Mouse (Mus musculus): ENCODE measurements around the gene Mrps10. TPM values are rescaled to one million over a fixed set of nuclear protein-coding genes. Genes with fewer than 3 reads are reported as not detected.
"Not testable (repeated sequence)": the region's sequence is repeated elsewhere in the genome, so short reads cannot be mapped to it uniquely, and the experiment has no call there.

Mrps10 gene
- total RNA-seq (2017) = 32.6 to 39.2 TPM (median 36.2 TPM) in 3 replicates

DNA sequence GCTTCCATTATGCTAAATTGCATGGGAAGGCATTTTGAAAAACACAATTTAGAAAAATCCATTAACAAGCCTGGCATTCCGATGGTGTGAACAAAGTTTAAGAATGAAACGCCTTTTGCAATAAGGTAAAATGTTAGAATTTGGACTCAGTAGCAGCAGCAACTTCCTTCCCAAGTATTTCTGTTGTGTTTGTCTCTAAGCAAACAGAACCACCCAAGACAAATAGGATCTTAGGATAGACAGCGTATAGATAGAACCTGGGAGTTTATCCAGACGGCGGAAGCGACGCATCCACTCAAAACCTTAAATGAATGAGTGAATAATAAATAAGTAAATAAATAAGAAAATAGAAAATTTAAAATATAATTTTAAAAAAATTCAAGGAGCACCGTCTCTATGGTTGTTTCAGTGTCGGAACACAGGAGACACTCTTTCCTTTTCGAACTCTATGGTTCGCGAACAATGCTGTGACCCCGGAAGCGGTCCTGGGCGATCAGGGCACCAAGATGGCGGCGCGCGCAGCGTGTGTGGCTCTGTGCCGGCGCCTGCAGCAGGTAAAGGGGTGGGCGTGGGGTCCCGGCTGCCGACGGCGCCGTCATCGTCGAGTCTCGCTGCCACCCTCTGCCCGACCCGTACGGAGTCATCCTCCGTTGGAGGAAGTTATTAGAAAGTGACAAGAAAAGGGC lies at the start of gene Mrps10:
Gene Mrps10, plus strand, starts transcription at position 487 of the 686 bp plus-strand sequence.
- peak; percentile 94 for ATAC-seq (replicated peaks; ENCODE audit: insufficient number of reproducible peaks, low FRiP score, low TSS enrichment, poor library complexity, severe bottlenecking)

DNA sequence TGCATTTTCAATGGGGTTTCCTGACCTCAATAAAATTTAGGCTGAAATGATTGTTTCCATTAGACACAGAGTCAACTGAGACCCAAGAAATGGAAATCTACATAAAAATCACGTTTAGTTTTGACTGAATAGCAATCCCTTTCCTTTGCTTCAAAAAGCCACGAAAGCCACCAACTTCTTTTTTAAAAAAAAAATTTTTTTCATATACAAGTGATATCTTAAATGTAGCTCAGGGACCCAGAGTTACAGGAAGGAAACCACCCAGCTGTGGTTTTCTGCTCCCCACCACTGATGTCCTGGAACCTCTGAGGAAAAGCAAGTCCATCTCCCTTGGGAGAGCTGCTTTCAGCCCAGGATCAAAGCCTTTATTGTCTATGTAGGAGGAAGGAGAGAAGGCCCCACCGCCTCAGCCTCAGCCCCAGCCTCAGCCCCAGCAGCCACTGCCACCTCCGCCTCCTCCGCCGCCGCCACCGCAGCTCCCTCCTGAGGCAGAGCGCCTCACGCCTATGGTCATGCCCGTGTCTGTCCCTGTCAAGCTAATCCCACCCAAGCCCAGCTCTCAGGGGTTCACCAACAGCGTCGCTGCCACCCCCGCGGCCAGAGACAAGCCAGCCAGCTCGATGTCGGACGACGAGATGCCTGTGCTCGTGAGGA lies 49.6 kb upstream of the Mrps10 start:
- ATAC-seq (replicated peaks; ENCODE audit: insufficient number of reproducible peaks, low FRiP score, low TSS enrichment, poor library complexity, severe bottlenecking) = no peak

DNA sequence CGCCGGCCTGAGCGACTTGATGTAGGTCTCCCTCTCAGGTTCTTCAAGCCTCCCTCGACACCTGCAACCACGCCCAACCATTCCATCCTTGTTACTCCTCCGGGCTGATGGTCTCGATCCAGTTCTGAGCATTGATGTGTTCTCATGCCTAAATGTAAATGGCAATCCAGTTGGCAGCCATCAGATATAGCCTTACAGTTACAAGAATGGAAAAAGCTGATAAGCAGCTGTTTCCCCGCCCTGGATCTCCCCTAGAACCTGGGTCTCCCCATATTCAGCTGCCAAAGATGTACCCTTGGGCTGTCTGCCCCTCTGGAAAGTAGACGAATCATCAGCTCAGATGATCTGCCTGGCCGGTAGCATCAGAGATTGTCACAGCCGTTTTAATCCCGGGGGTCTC lies 48.9 kb upstream of the Mrps10 start:
- no peak for ATAC-seq (replicated peaks; ENCODE audit: insufficient number of reproducible peaks, low FRiP score, low TSS enrichment, poor library complexity, severe bottlenecking)

DNA sequence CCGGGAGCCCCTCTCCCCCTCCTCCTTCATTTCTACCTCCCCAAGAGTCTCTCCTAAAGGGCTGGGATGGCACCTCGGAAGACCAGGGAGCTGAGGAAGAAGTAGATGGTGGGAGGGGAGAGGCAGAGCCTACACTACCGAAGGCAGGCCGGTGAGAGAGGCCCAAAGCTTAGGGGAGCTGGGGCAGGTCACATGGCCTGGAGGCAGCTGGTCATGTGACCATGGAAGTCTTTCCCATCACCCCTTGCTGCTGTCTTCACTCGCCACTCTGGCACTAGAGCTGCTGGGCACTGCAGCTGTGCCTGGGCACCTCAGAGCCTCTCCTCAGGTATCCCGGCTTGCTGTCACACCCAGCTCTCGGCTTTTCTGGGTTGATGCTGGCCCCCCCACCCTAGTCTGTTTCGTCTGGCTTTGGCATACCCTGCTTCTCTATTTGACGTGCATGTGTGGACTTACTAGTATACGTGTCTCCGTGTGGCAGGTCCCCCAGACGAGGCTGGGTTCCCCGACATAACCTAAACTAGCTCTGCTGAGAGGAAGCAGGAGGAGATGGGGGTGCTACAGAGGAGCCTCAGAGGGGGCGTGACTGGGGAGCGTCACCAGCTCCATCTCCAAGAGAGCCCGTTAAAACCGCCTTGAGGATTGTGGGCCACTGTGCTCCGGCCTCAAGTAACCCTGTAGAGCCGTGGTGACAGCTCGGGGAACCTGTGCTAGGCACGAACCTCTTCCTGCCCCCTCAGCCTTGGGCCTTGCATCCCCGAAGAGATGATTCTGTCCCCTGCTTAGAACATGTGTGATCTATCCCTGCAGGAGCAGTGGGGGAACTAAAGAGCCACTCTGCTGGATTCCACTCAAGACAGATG lies 46.3 kb upstream of the Mrps10 start:
- 0 out of 2 replicates have a peak, but pooled peaks have one; percentile 5 for ATAC-seq (replicated peaks; ENCODE audit: insufficient number of reproducible peaks, low FRiP score, low TSS enrichment, poor library complexity, severe bottlenecking)

DNA sequence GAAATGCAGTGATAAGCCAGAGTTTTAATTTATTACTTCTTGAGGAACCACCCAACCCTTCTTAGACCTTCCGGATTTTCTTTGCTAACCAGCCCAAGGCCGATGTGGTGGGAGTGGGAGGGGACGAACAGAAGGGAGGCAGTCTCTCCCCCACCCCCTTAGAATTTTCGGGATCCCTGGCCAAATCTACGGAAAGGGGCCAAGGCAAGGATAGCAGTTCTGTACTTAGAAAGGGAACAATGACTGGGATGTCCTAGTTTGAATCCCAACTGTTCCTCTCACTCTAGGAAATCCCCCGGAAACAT lies 45.7 kb upstream of the Mrps10 start:
- ATAC-seq (replicated peaks; ENCODE audit: insufficient number of reproducible peaks, low FRiP score, low TSS enrichment, poor library complexity, severe bottlenecking) = no peak

DNA sequence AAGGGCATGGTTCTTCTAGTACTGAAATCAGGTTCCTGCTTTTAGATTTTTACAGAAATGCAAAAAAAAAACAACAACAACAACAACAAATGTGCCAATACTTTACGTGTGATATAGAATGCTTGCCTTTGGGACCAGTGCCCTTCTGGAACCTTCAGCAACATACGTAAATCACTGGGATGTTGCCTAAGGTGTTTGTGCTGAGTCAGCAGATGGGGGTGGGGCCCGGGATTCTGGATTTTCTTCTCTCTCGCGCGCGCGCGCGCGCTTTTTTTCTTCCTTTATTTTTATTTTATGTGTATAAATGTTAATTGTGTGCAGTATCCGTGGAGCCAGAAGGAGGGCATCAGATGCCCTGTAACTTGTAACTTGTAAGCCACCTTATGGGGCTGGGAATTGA lies 41.1 kb upstream of the Mrps10 start:
- ATAC-seq (replicated peaks; ENCODE audit: insufficient number of reproducible peaks, low FRiP score, low TSS enrichment, poor library complexity, severe bottlenecking) = no peak

DNA sequence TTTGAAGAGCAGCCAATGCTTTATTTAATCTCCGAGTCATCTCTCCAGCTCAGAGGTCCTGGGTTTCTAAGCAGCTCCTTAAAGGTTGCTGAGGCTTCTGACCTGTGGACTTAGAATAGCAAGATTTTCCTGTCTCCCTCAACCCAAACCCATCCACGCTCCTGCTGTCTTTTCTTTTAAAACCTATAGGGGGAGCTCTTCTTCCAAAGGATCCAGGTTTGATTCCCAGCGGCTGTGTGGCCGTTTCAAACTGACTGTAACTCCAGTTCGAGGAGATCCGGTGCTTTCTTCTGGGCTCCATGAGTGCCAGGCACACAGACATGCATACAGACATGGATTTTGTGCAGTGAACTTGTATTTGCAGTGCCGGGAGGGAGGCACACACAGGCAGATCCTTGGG lies 40.7 kb upstream of the Mrps10 start:
- no peak for ATAC-seq (replicated peaks; ENCODE audit: insufficient number of reproducible peaks, low FRiP score, low TSS enrichment, poor library complexity, severe bottlenecking)

DNA sequence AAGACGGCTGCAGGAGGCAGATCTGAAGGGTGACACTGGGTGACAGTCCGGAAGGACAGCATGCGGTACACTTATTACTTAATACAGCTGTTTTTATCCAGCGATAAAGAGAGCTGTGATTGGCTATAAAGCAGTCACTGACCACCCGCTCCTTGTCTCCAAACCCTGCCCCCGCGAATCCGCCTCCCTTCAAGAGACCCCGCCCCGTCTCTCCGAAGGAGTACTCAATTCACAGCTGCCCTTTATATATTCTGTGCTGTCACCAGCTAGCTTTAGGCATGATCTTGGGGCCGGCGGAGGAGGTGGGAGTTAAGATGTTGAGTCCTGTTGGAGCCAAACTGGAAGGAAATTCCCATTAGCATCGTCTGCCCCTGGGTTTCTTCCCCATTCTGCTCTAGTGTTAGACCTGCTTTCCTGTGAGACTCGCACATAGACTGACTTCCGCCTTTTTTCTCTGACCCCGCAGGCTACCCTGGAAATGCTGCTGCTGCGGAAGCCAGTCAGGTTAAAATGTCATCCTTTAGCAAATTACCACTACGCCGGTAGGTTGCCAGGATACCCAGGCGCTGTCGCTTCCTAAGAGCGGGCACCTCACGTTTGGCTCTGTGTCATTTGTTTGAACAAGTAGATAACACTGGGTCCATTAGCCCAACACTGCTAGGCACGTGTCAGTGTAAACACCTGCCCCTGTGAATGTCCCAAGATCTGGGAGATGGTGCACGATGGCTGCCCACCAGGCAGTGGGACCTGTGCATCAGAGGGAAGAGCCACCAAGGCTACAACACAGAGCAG lies 39.9 kb upstream of the Mrps10 start:
- ATAC-seq (replicated peaks; ENCODE audit: insufficient number of reproducible peaks, low FRiP score, low TSS enrichment, poor library complexity, severe bottlenecking) = no peak

DNA sequence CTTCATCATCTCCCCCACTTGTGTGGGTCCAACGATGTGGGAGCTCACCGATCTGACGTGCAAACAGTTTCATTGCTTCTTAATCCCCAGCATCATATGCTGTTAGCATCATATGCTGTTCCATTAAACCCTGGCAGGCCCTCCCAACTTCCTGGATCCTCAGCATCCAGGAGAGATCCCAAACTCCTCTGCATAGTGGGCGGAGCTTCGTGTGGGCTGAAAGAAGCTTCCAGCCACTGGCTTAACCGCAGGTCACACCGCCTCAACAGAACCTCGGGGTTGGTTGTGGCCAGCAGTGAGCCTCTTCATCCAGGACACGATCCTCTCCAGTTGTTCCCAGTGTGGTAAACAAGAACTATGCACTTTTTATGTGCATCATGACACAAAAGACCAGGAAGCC lies 38.1 kb upstream of the Mrps10 start:
- ATAC-seq (replicated peaks; ENCODE audit: insufficient number of reproducible peaks, low FRiP score, low TSS enrichment, poor library complexity, severe bottlenecking) = no peak

DNA sequence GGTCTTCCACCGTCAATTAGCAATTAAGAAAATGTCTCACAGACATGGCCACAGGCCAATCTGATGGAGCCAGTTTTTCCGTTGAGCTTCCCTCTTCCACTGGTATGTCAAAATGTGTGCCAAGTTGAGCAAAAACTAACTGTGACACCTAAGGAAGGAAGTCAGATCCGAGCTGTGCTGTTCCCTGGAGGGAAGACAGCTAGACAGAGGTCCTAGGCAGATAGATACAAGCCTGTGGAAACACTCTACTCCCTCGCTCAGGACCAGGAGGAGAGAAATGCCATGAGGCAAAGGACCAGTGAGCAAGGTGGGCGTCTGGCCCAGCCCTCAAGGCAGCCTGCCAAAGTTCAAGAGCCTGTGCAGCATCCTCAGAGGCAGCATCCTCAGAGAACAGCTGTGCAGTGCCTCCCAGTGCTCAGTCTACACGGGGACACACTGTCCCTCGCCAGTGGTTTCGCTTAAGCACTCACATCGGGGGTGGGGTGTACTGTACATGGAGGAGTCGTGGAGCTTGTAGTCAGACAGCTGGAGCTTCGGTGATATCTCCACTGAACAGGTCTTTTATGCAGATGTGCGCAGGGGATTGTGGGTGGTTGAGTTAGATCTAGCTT lies 36.6 kb upstream of the Mrps10 start:
- ATAC-seq (replicated peaks; ENCODE audit: insufficient number of reproducible peaks, low FRiP score, low TSS enrichment, poor library complexity, severe bottlenecking) = no peak

DNA sequence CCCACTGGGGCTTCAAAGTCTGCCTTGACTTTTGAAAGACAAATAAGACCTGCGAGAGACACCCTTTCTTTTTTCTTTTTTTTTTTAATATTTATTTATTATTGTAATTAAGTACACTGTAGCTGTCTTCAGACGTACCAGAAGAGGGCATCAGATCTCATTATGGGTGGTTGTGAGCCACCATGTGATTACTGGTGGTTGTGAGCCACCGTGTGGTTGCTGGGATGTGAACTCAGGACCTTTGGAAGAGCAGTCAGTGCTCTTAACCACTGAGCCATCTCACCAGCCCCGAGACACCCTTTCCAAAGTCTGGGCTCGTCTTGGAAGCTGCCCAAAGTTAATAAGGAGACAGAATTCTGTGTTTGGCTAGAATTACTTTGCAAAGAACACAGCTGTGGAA lies 36.0 kb upstream of the Mrps10 start:
- not testable (repeated sequence) for ATAC-seq (replicated peaks; ENCODE audit: insufficient number of reproducible peaks, low FRiP score, low TSS enrichment, poor library complexity, severe bottlenecking)

DNA sequence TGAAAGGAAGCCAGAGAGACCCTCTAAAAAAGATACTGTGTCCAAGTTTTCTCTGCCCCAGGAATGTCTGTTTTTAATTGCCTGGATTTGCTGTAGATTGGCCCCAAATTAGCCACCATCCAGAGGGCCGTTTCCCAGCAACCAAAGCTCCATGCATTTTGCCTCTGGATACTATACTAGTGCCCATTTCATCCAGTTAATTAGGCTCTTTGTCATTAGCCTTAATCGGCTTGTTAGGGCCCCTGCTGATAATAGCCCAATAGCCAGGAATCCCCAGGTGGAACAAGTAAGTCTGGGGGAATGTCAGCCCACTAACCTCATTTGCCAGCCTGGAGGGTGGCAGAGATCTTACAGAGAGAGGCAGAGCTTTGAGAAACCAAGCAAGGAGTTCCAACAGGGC lies 35.3 kb upstream of the Mrps10 start:
- ATAC-seq (replicated peaks; ENCODE audit: insufficient number of reproducible peaks, low FRiP score, low TSS enrichment, poor library complexity, severe bottlenecking) = no peak

DNA sequence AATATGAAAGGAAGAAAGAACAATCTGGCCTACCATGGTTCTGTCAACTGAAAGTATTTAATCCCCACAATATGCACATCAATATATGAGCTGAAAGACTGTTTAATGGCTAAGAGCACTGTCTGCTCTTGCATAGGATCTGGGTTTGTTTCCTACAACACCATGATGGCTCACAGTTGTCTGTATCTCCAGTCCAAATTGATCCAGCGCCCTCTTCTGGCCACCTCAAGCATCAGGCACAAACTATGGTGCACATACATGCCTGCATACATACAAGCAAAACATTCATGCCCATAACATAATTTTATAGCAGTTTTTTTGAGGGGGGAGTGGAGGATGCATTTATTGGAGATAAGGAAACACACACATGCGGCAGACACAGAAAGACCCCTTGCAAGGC lies 25.6 kb upstream of the Mrps10 start:
- ATAC-seq (replicated peaks; ENCODE audit: insufficient number of reproducible peaks, low FRiP score, low TSS enrichment, poor library complexity, severe bottlenecking) = no peak

DNA sequence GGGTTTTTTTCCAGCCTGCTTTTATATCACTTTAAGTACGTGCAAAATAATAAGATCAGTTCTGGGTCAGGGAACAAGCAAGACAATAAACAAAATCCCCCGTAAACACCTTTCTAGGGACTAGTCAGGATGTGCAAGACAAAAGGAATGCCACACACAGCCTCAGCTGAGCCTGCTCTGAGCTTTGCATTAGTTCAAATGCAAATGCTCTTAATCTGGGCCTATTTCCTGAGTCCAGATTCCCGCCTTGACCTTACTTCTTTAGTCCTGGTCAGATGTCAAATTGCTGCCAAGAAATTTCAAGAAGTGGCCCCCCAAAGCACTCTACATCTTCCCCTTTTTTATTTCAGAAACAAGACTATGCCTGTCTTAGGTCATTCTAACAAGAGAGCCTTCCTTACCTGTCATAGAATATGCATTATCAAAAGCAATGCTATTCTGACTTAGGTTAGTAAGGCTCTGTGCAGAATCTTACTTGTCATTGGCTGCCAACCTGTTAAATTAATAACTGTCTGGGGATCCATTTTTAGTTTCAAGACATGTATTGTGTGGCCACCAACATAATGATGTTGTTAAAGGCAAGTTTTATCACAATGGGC lies 18.9 kb upstream of the Mrps10 start:
- no peak for ATAC-seq (replicated peaks; ENCODE audit: insufficient number of reproducible peaks, low FRiP score, low TSS enrichment, poor library complexity, severe bottlenecking)

DNA sequence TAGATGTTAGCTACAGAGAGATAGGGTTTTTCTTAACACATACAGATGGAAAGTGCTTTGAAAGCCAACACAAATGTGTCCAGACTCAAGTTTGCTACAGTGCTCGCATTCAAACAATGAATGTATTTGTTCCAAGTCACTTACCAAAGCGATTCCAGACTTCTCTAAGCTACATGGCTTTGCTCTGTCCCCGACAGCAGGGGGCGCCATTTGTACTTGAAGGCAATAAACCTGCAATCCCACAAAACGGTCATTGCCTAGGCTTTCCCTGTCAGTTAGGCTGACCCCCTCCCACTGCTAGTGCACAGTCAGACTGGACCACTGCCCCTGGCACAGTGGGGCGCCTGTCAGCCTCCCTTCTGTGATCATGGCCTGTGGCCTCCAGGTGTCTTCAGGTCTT lies 8.7 kb upstream of the Mrps10 start:
- ATAC-seq (replicated peaks; ENCODE audit: insufficient number of reproducible peaks, low FRiP score, low TSS enrichment, poor library complexity, severe bottlenecking) = peak; percentile 63; the same call in 1 of the 2 replicates

DNA sequence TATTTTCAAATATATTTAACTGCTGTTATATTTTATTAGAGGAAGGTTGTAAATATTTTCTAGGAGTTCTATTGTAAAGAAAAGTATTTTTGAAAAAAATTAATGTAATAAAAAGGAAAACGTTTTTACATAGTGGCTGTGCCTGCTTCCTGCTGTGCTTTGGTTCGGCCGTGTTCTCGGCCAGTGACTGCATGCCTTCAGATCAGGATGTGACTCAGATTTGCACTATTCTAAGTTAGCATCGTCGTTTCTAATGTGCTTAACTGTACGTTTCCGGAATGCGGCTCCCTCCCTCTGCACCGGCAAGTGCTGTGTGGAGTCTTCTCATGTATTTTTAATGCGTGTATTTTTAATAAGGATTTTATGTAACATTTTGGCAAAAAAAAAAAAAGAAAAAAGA lies 7.3 kb upstream of the Mrps10 start:
- ATAC-seq (replicated peaks; ENCODE audit: insufficient number of reproducible peaks, low FRiP score, low TSS enrichment, poor library complexity, severe bottlenecking) = no peak

DNA sequence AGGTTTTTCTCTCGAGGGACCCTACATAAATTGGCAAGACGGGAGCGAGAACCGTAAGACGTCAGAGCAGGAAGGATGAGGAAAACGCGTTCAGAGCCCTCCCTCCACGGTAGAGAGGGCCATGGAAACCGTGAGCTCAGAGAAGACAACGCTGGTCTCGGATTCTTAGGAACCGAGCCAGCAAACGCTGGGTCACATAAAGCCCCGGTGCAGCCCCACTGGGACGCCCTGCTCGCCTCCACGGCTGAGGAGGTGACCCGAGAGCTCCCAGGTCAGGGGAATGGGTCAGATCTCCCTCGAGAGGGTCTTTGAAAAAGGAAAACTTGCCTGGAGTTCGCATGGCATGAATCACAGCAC lies 378 bp downstream of the Mrps10 start:
- ATAC-seq (replicated peaks; ENCODE audit: insufficient number of reproducible peaks, low FRiP score, low TSS enrichment, poor library complexity, severe bottlenecking) = no peak

DNA sequence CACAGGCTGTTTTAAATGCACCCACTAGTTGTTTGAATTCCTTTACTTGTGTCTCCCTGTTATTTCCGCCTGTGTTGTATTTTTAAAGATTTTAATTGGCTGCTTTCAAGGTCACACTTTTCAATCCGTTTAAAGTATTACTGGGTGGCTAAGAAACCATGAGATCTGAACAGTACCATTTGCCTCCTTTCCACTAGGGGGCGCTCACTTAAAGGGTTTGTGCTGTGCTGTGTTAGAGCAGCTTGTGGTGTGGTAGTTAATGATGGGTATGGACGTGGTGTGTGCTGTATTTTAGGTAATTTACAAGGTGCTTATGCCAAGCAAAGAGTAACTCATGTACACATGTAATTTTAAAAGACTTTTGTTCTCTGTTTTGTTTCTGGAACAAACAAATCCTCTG lies 2.8 kb downstream of the Mrps10 start:
- peak; percentile 55; the same call in 1 of the 2 replicates for ATAC-seq (replicated peaks; ENCODE audit: insufficient number of reproducible peaks, low FRiP score, low TSS enrichment, poor library complexity, severe bottlenecking)

Data from monocyte, adult 5-6 weeks (primary cell).